Mouse (Mus musculus): ENCODE data around the gene 1110017D15Rik.
"Not testable (repeated sequence)": the region's sequence is repeated elsewhere in the genome, so short reads cannot be mapped to it uniquely, and the experiment has no call there.

The 1110017D15Rik gene

DNA sequence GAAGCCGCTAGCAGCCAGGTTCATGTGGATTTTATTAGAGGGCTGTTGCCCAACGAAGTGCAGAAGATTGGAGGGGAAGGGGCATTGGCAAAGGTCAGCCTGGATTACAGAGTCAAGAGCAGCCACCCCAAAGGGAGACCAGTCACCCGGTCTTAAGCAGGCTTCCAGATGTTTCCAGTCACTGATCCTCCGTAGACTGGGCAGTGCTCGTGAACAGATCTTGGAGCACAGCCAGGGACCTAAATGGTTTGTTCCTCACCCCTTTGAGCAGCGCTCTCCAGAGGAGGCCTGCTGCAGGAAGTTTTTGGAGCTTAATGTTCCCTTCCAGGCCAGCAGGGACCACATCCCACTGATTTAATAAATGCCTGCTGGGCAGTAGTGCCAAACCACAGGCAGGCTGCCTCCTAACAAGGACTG, 35.5 kb downstream of the 1110017D15Rik start:
- no peak for DNase-seq (ENCODE audit: extremely low spot score, low spot score)

DNA sequence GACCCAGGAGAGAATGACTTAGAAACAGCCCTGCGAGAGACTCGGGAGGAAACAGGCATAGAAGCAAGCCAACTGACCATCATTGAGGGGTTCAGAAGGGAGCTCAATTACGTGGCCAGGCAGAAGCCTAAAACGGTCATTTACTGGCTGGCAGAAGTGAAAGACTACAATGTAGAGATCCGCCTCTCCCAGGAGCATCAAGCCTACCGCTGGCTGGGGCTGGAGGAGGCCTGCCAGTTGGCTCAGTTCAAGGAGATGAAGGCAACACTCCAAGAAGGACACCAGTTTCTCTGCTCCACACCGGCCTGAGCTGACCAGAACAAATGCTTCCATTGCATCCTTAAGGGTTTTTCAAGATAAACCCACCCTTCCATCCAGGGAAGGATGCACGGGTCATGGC, 36.9 kb downstream of the 1110017D15Rik start:
- DNase-seq (ENCODE audit: extremely low spot score, low spot score): no peak

- DNase-seq (ENCODE audit: extremely low spot score, low spot score): no peak
Observed at GRCm38 (mm10) chr4:41479456-41479804, 37.7 kb downstream of the 1110017D15Rik start.

GRCm38 (mm10) chr4:41478751-41479455, 38.2 kb downstream of the 1110017D15Rik start:
- DNase-seq (ENCODE audit: extremely low spot score, low spot score): no peak

DNA sequence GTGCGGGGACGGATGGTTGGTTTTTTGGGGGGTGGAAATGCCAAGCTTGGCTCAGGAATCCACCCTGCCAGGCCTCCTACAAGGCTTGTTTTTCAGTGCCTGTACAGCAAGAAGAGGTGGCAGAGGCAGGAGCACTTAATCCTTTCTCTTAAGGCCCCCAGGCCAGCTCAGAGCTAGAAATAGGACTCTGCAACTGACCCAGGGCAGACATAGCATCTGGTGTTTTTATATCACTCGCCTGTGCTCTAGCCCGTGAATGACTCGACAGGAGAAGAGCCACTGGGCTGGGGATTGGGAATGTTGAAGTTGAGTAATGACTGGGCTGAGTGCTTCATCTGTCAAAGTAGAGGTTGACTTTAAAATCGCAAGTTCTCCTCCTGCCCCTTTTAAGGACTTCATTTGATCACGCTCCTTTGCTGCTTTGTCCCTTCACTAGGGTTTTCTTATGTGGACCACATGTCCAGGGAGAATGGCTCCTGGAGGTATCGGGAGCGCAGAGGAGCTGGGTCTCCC, 39.4 kb downstream of the 1110017D15Rik start:
- no peak for DNase-seq (ENCODE audit: extremely low spot score, low spot score)

- DNase-seq (ENCODE audit: extremely low spot score, low spot score): no peak
Observed at GRCm38 (mm10) chr4:41471384-41471689, 45.8 kb downstream of the 1110017D15Rik start.

- no peak for DNase-seq (ENCODE audit: extremely low spot score, low spot score)
Observed at GRCm38 (mm10) chr4:41470684-41471383, 46.3 kb downstream of the 1110017D15Rik start.

GRCm38 (mm10) chr4:41470051-41470683, 47.0 kb downstream of the 1110017D15Rik start:
- DNase-seq (ENCODE audit: extremely low spot score, low spot score): no peak

GRCm38 (mm10) chr4:41469199-41469598, 47.9 kb downstream of the 1110017D15Rik start:
- no peak for DNase-seq (ENCODE audit: extremely low spot score, low spot score)

GRCm38 (mm10) chr4:41468396-41469080, 48.6 kb downstream of the 1110017D15Rik start:
- DNase-seq (ENCODE audit: extremely low spot score, low spot score): peak; percentile 54

DNA sequence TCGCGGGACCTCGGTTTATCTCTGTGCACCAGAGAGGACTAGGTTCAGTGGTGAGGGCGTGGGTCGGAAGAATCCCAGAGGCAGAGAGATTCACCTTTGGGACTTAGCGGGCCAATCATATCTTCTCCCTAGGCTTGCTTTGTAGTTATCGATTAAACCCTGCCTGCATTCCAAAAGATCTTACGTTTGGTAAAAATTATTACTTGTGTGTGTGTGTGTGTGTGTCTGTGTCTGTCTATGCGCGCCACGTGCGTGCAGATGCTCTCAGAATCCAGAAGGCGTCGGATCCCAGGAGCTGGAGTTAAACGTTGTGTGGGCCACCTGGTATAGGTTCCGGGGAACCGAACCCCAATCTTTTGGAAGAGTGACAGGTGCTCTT, 51.9 kb downstream of the 1110017D15Rik start:
- no peak for DNase-seq (ENCODE audit: extremely low spot score, low spot score)

- DNase-seq (ENCODE audit: extremely low spot score, low spot score): peak; percentile 96
Observed at GRCm38 (mm10) chr4:41464345-41465286, 52.5 kb downstream of the 1110017D15Rik start, which contains the start of the genes Kif24 and Nudt2. Gene Kif24, minus strand, starts transcription at chr4:41464887. Gene Nudt2, plus strand, starts transcription at chr4:41465151.

- DNase-seq (ENCODE audit: extremely low spot score, low spot score): not testable (repeated sequence)
Observed at GRCm38 (mm10) chr4:41463051-41463738, 53.9 kb downstream of the 1110017D15Rik start.

DNA sequence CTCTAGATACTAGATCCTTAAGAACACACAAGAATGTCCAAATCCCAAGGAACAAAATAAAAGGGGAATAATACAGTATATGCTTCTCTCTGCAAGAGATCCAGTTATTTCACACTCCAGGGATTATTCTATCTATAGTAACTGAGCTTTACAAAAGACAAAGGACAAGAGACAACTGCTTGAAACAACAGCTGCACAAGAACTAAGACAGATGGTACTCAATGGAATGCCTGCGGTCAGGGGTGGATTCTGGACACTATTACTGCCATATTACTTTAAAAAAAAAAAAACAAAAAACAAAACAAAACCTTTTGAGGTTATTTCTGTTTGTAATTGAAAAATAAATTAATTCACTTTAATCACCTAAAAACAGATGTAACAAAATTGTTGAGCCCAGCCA, 56.4 kb downstream of the 1110017D15Rik start:
- DNase-seq (ENCODE audit: extremely low spot score, low spot score): no peak

Data from neural tube, embryonic 10.5 days (tissue).